Mouse (Mus musculus) MEL (cell line): ENCODE results near the gene Spag9. TPM values are rescaled to one million over a fixed set of nuclear protein-coding genes. Genes with fewer than 3 reads are reported as not detected.

ENCODE experiments used
- DNase-seq: peaks from one replicate; pipeline ENCODE4 v3.0.0; 2011; ENCODE audit warnings: low read depth, low spot score
- H3K27ac ChIP-seq: 2 replicates; pipeline ENCODE4 v1.5.1; 2012; ENCODE audit warnings: low read depth, mild to moderate bottlenecking, control low read depth, low read length, moderate library complexity; ENCODE audit not compliant: control insufficient read depth
- H3K27me3 ChIP-seq, 2 experiments: fragments of 150-350 bp in 1 of 2; sonication (generic) in 1 of 2; 2 replicates each; pipeline ENCODE4 v1.6.1; 2012; ENCODE audit warnings: low read length in 2 of 2, mild to moderate bottlenecking in 2 of 2, improper control_type of control experiment in 1 of 2, moderate library complexity in 1 of 2; ENCODE audit not compliant: insufficient read depth in 2 of 2, control insufficient read depth in 1 of 2
- H3K36me3 ChIP-seq, 2 experiments: 2 replicates each; pipeline ENCODE4 v1.6.1; 2012 to 2014; ENCODE audit warnings: low read length in 2 of 2, improper control_type of control experiment in 1 of 2, inconsistent platforms in 1 of 2, mild to moderate bottlenecking in 1 of 2; ENCODE audit not compliant: insufficient read depth in 2 of 2, control insufficient read depth in 1 of 2
- H3K4me1 ChIP-seq, 2 experiments: fragments of 150-350 bp in 1 of 2; sonication (generic) in 1 of 2; 2 replicates each; pipeline ENCODE4 v1.6.1; 2012; ENCODE audit warnings: low read length in 2 of 2, improper control_type of control experiment in 1 of 2, mild to moderate bottlenecking in 1 of 2; ENCODE audit not compliant: insufficient read depth in 2 of 2, control insufficient read depth in 1 of 2
- H3K4me3 ChIP-seq, 2 experiments: fragments of 150-350 bp in 1 of 2; sonication (generic) in 1 of 2; 2 replicates each; pipeline ENCODE4 v1.5.1; 2012; ENCODE audit warnings: low read depth in 2 of 2, low read length in 2 of 2, mild to moderate bottlenecking in 2 of 2, moderate library complexity in 2 of 2, control low read depth in 1 of 2, improper control_type of control experiment in 1 of 2; ENCODE audit not compliant: control insufficient read depth in 1 of 2, insufficient read depth in 1 of 2
- H3K79me2 ChIP-seq: 2 replicates; pipeline ENCODE4 v1.6.1; 2012; ENCODE audit warnings: mild to moderate bottlenecking, low read length, moderate library complexity; ENCODE audit not compliant: control insufficient read depth, poor library complexity, insufficient read depth
- H3K9ac ChIP-seq: 2 replicates; pipeline ENCODE4 v1.6.1; 2012; ENCODE audit warnings: low read depth, mild to moderate bottlenecking, control low read depth, low read length, moderate library complexity; ENCODE audit not compliant: control insufficient read depth, poor library complexity, severe bottlenecking
- H3K9me3 ChIP-seq: fragments of 150-350 bp; sonication (generic); replicated peaks from 2 replicates; pipeline ENCODE4 v1.6.1; 2012; ENCODE audit warnings: mild to moderate bottlenecking, low read length, improper control_type of control experiment, moderate library complexity; ENCODE audit not compliant: insufficient read depth
- BHLHE40 ChIP-seq: IDR thresholded peaks from 2 replicates; pipeline ENCODE4 v1.6.1; 2012; ENCODE audit warnings: low read depth, mild to moderate bottlenecking, inconsistent platforms, low read length, improper control_type of control experiment, borderline replicate concordance
- ELF1 ChIP-seq: IDR thresholded peaks from 2 replicates; pipeline ENCODE4 v1.6.1; 2014; ENCODE audit warnings: low read depth, mild to moderate bottlenecking, inconsistent platforms, low read length, improper control_type of control experiment, moderate library complexity
- GABPA ChIP-seq: IDR thresholded peaks from 2 replicates; pipeline ENCODE4 v1.6.1; 2012; ENCODE audit warnings: low read depth, mild to moderate bottlenecking, inconsistent platforms, low read length, improper control_type of control experiment, moderate library complexity
- GATA1 ChIP-seq: IDR thresholded peaks from 2 replicates; pipeline ENCODE4 v1.6.1; 2011; ENCODE audit warnings: low read depth, low read length, improper control_type of control experiment
- JUND ChIP-seq: IDR thresholded peaks from 2 replicates; pipeline ENCODE4 v1.6.1; 2011; ENCODE audit warnings: low read depth, mild to moderate bottlenecking, improper control_type of control experiment, low read length
- MAFK ChIP-seq: IDR thresholded peaks from 2 replicates; pipeline ENCODE4 v1.6.1; 2011; ENCODE audit warnings: low read depth, mild to moderate bottlenecking, low read length, improper control_type of control experiment, borderline replicate concordance
- MAX ChIP-seq: IDR thresholded peaks from 2 replicates; pipeline ENCODE4 v1.6.1; 2011; ENCODE audit warnings: low read length, improper control_type of control experiment
- MAZ ChIP-seq: IDR thresholded peaks from 2 replicates; pipeline ENCODE4 v1.6.1; 2012; ENCODE audit warnings: low read depth, mild to moderate bottlenecking, inconsistent platforms, low read length, improper control_type of control experiment
- MEF2A ChIP-seq: IDR thresholded peaks from 2 replicates; pipeline ENCODE4 v1.6.1; 2014; ENCODE audit warnings: low read depth, mild to moderate bottlenecking, inconsistent platforms, low read length, improper control_type of control experiment; ENCODE audit not compliant: poor library complexity, insufficient replicate concordance, severe bottlenecking; ENCODE audit errors: extremely low read depth
- MXI1 ChIP-seq: IDR thresholded peaks from 2 replicates; pipeline ENCODE4 v1.6.1; 2011; ENCODE audit warnings: mild to moderate bottlenecking, low read depth, low read length, improper control_type of control experiment
- MYB ChIP-seq: IDR thresholded peaks from 2 replicates; pipeline ENCODE4 v1.6.1; 2011; ENCODE audit warnings: mild to moderate bottlenecking, low read depth, low read length, improper control_type of control experiment
- MYC ChIP-seq: IDR thresholded peaks from 2 replicates; pipeline ENCODE4 v1.6.1; 2011; ENCODE audit warnings: low read depth, mild to moderate bottlenecking, low read length, improper control_type of control experiment, moderate library complexity
- NRF1 ChIP-seq: IDR thresholded peaks from 2 replicates; pipeline ENCODE4 v1.6.1; 2014; ENCODE audit warnings: low read depth, mild to moderate bottlenecking, inconsistent platforms, low read length, improper control_type of control experiment, moderate library complexity; ENCODE audit not compliant: poor library complexity, insufficient read depth, severe bottlenecking
- POLR2A ChIP-seq, 2 experiments: IDR thresholded peaks; 2 replicates each; pipeline ENCODE4 v1.6.1; 2011 to 2012; ENCODE audit warnings: low read length in 2 of 2, mild to moderate bottlenecking in 2 of 2, control low read depth in 1 of 2, improper control_type of control experiment in 1 of 2, low read depth in 1 of 2, moderate library complexity in 1 of 2; ENCODE audit not compliant: control insufficient read depth in 1 of 2, insufficient read depth in 1 of 2, poor library complexity in 1 of 2
- SIN3A ChIP-seq: IDR thresholded peaks from 2 replicates; pipeline ENCODE4 v1.6.1; 2012; ENCODE audit warnings: low read length, improper control_type of control experiment, inconsistent platforms
- TBP ChIP-seq: IDR thresholded peaks from 2 replicates; pipeline ENCODE4 v1.8.0; 2011; ENCODE audit warnings: low read depth, low read length, improper control_type of control experiment
- TCF12 ChIP-seq: IDR thresholded peaks from 2 replicates; pipeline ENCODE4 v1.6.1; 2014; ENCODE audit warnings: low read depth, mild to moderate bottlenecking, inconsistent platforms, low read length, improper control_type of control experiment, moderate library complexity
- USF2 ChIP-seq, 2 experiments: IDR thresholded peaks; 2 replicates each; pipeline ENCODE4 v1.6.1; 2011 to 2012; ENCODE audit warnings: improper control_type of control experiment in 2 of 2, low read length in 2 of 2, borderline replicate concordance in 1 of 2, inconsistent platforms in 1 of 2, low read depth in 1 of 2, mild to moderate bottlenecking in 1 of 2; ENCODE audit not compliant: insufficient read depth in 1 of 2
- ZMIZ1 ChIP-seq: IDR thresholded peaks from 2 replicates; pipeline ENCODE4 v1.6.1; 2012; ENCODE audit warnings: low read depth, mild to moderate bottlenecking, inconsistent platforms, low read length, improper control_type of control experiment, moderate library complexity
- ZNF384 ChIP-seq: IDR thresholded peaks from 2 replicates; pipeline ENCODE4 v1.6.1; 2012; ENCODE audit warnings: low read depth, mild to moderate bottlenecking, inconsistent platforms, low read length, improper control_type of control experiment
- polyA plus RNA-seq, 2 experiments: library from polyadenylated mRNA; stranded (reverse) in 1 of 2; unstranded in 1 of 2; fragments of >175 nt in 1 of 2; fragments of >200 nt in 1 of 2; gene quantifications; 2 replicates each; pipeline versions ENCODE4 v1.2.1 to v1.2.4; 2012; ENCODE audit warnings: low replicate concordance in 2 of 2, low read depth in 1 of 2; ENCODE audit not compliant: insufficient read length in 2 of 2, insufficient read depth in 1 of 2, missing spikeins in 1 of 2
- total RNA-seq: library from RNA; depleted of rRNA; stranded (reverse); fragments of 300-350 nt; gene quantifications from 2 replicates; pipeline ENCODE4 v1.2.3, GENCODE M21; 2012

Spag9 gene
- total and polyA plus RNA-seq, 3 experiments, result 18.9 to 279 (median 20.6) TPM

- no peak for TF ChIP-seq MAFK
- TF ChIP-seq TCF12, result no peak
- no peak for TF ChIP-seq MXI1
- TF ChIP-seq NRF1, result no peak
- TF ChIP-seq SIN3A, result no peak
- no peak for TF ChIP-seq GABPA
- no peak for TF ChIP-seq GATA1
- TF ChIP-seq MYC, result no peak
- no peak for TF ChIP-seq MYB
- TF ChIP-seq ELF1, result no peak
- TF ChIP-seq POLR2A (IDR thresholded peaks at IDR 0.05; ENCODE audit: control insufficient read depth in 1 of 2, insufficient read depth in 1 of 2, low read depth in 1 of 2, low read length in 2 of 2, poor library complexity in 1 of 2), result no peak
- no peak for TF ChIP-seq JUND
- TF ChIP-seq BHLHE40, result no peak
- no peak for TF ChIP-seq USF2 (IDR thresholded peaks at IDR 0.05; ENCODE audit: borderline replicate concordance in 1 of 2, insufficient read depth in 1 of 2, low read depth in 1 of 2, low read length in 2 of 2)
- no peak for TF ChIP-seq ZMIZ1
- TF ChIP-seq ZNF384, result no peak
- no peak for TF ChIP-seq TBP
- no peak for TF ChIP-seq MEF2A
- no peak for TF ChIP-seq MAX
- no peak for TF ChIP-seq MAZ
- Histone ChIP-seq H3K4me3 (no peak overlapping the region), H3K9ac (no peak overlapping the region), H3K36me3 (no peaks in the 10 kb centered on the region), H3K4me1 (no peaks in the 10 kb centered on the region), H3K9me3 (no peaks in the 10 kb centered on the region), H3K27ac (no peak overlapping the region), H3K27me3 (peaks cover 10 to 15% of the 10 kb centered on the region in 2 experiments), H3K79me2 (no peaks in the 10 kb centered on the region)
- no peak for DNase-seq
Measured at GRCm38 (mm10) chr11:94144771-94145539, 149.1 kb downstream of the Spag9 start.
